30 mouse cellular contexts compared by ENCODE assay signal in the genomic region with DNA sequence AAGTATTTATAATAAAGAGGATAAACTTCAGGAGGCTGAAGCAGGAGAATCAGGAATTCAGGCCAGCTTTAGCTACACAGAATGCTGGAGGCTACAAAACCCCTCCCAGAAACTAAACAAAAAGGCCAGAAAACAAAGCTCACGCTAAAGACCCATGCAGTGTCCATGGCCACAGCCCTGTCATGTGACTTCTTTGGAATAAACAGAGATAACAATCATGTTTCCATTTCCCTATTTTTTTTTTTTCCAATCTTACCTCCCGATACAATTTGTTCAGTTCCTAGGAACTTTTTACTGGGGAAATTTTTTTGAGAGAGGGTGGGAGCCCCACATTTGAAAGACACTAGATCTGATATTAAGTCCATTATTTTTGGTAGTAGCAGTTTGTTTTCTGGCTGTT. TPM values are rescaled to one million over a fixed set of nuclear protein-coding genes. Genes with fewer than 3 reads are reported as not detected.
DNase-seq lines count a peak whose midpoint lies in the region; ATAC-seq and TF ChIP-seq lines count a peak whose summit lies in the region.
"Had no signal": no experiment of that assay in that cellular context is flagged by ENCODE, and none has a peak within 500 bp of the region (broad histone marks: within the 10 kb centered on the region; RNA-seq: fewer than 3 reads in every experiment).

No protein-coding gene starts in this region.

- no peaks in the 10 kb centered on the region for H3K27me3 ChIP-seq in kidney, embryonic 15.5 days
- H3K27me3 ChIP-seq in lung, postnatal 0 days (replicated peaks; ENCODE audit: insufficient read depth, low read length) = no peaks in the 10 kb centered on the region
- H3K27me3 ChIP-seq in intestine, embryonic 15.5 days (replicated peaks) = no peaks in the 10 kb centered on the region
- H3K27me3 ChIP-seq: CH12.LX; embryonic facial prominence, embryonic 12.5 days; hindbrain, embryonic 12.5 days; limb, embryonic 15.5 days; liver, embryonic 13.5 days; midbrain, embryonic 15.5 days; neural tube, embryonic 15.5 days; Patski; stomach, embryonic 15.5 days had no signal

- H3K36me3 ChIP-seq in kidney, embryonic 15.5 days = peaks cover 58% of the 10 kb centered on the region
- H3K36me3 ChIP-seq in lung, postnatal 0 days (ENCODE audit: insufficient read depth, low read length) = peaks cover 5% of the 10 kb centered on the region; the same call in 1 of the 2 replicates
- 0 out of 2 replicates have a peak, but pooled peaks cover 15% of the 10 kb centered on the region for H3K36me3 ChIP-seq in intestine, embryonic 15.5 days

- 70% methylated on average over 2 of the region's 2 CpGs for WGBS in kidney, embryonic 15.5 days
- WGBS in lung, postnatal 0 days = 47% methylated on average over 2 of the region's 2 CpGs
- 62% methylated on average over 2 of the region's 2 CpGs for WGBS in intestine, embryonic 15.5 days

- H3K9me3 ChIP-seq in kidney, embryonic 15.5 days (replicated peaks) = no peaks in the 10 kb centered on the region
- H3K9me3 ChIP-seq in lung, postnatal 0 days (ENCODE audit: low read length) = no peaks in the 10 kb centered on the region
- H3K9me3 ChIP-seq in intestine, embryonic 15.5 days = no peaks in the 10 kb centered on the region
- H3K9me3 ChIP-seq: embryonic facial prominence, embryonic 12.5 days; hindbrain, embryonic 12.5 days; limb, embryonic 10.5 days; limb, embryonic 15.5 days; liver, embryonic 13.5 days; midbrain, embryonic 10.5 days; midbrain, embryonic 15.5 days; neural tube, embryonic 15.5 days; stomach, embryonic 15.5 days had no signal

- no peak overlapping the region for H3K4me2 ChIP-seq in kidney, embryonic 15.5 days
- no peak overlapping the region for H3K4me2 ChIP-seq in lung, postnatal 0 days (replicated peaks; ENCODE audit: low read depth, low read length)
- no peak overlapping the region for H3K4me2 ChIP-seq in intestine, embryonic 15.5 days (replicated peaks)
- H3K4me2 ChIP-seq: embryonic facial prominence, embryonic 12.5 days; hindbrain, embryonic 12.5 days; limb, embryonic 15.5 days; liver, embryonic 13.5 days; midbrain, embryonic 15.5 days; neural tube, embryonic 15.5 days; stomach, embryonic 15.5 days had no signal

- H3K9ac ChIP-seq in kidney, embryonic 15.5 days = no peak overlapping the region
- H3K9ac ChIP-seq in lung, postnatal 0 days (replicated peaks; ENCODE audit: low read depth) = no peak overlapping the region
- H3K9ac ChIP-seq in intestine, embryonic 15.5 days = no peak overlapping the region
- H3K9ac ChIP-seq: embryonic facial prominence, embryonic 12.5 days; hindbrain, embryonic 12.5 days; limb, embryonic 15.5 days; liver, embryonic 13.5 days; midbrain, embryonic 15.5 days; neural tube, embryonic 15.5 days; stomach, embryonic 15.5 days had no signal

- ATAC-seq in kidney, embryonic 15.5 days (replicated peaks; ENCODE audit: low FRiP score) = no peak
- peak; percentile 84 for ATAC-seq in lung, postnatal 0 days
- no peak for ATAC-seq in intestine, embryonic 15.5 days
- ATAC-seq: forebrain, embryonic 14.5 days; hindbrain, postnatal 0 days; intestine, embryonic 16.5 days; midbrain, embryonic 15.5 days; Patski had no signal

- TF ChIP-seq CTCF in gastrocnemius, adult 2 months (IDR thresholded peaks at IDR 0.05) = no peak
- TF ChIP-seq CTCF in lung, postnatal 0 days (IDR thresholded peaks at IDR 0.05) = no peak

- peak; percentile 91 for TF ChIP-seq EP300 in lung, postnatal 0 days (IDR thresholded peaks at IDR 0.05)

- peak overlapping the region; percentile 79 for H3K27ac ChIP-seq in gastrocnemius, adult 2 months
- H3K27ac ChIP-seq in kidney, embryonic 15.5 days = 0 out of 2 replicates have a peak overlapping the region, but pooled peaks have one; percentile 27
- H3K27ac ChIP-seq in lung, postnatal 0 days (ENCODE audit: low read length) = no peak overlapping the region
- no peak overlapping the region for H3K27ac ChIP-seq in intestine, embryonic 15.5 days
- H3K27ac ChIP-seq: embryonic facial prominence, embryonic 12.5 days; hindbrain, embryonic 12.5 days; hindbrain, postnatal 0 days; limb, embryonic 10.5 days; limb, embryonic 15.5 days; liver, embryonic 13.5 days; midbrain, embryonic 10.5 days; midbrain, embryonic 15.5 days; neural tube, embryonic 15.5 days; stomach, embryonic 15.5 days had no signal

- intact Hi-C loops in gastrocnemius, adult 2 months (cut with DNase I) = no loop called here

- H3K4me1 ChIP-seq in kidney, embryonic 15.5 days = 0 out of 2 replicates have a peak, but pooled peaks cover 3% of the 10 kb centered on the region
- no peaks in the 10 kb centered on the region for H3K4me1 ChIP-seq in lung, postnatal 0 days (ENCODE audit: insufficient read depth, low read depth, low read length)
- no peaks in the 10 kb centered on the region for H3K4me1 ChIP-seq in intestine, embryonic 15.5 days (replicated peaks)
- H3K4me1 ChIP-seq: embryonic facial prominence, embryonic 12.5 days; hindbrain, embryonic 12.5 days; limb, embryonic 15.5 days; liver, embryonic 13.5 days; midbrain, embryonic 15.5 days; neural tube, embryonic 15.5 days; stomach, embryonic 15.5 days had no signal

- H3K4me3 ChIP-seq in gastrocnemius, adult 2 months = no peak overlapping the region
- H3K4me3 ChIP-seq in kidney, embryonic 15.5 days (replicated peaks) = no peak overlapping the region
- H3K4me3 ChIP-seq in lung, postnatal 0 days (ENCODE audit: low read depth, low read length) = no peak overlapping the region
- no peak overlapping the region for H3K4me3 ChIP-seq in intestine, embryonic 15.5 days (replicated peaks)
- H3K4me3 ChIP-seq: embryonic facial prominence, embryonic 12.5 days; hindbrain, embryonic 12.5 days; limb, embryonic 10.5 days; limb, embryonic 15.5 days; liver, embryonic 13.5 days; midbrain, embryonic 10.5 days; midbrain, embryonic 15.5 days; neural tube, embryonic 15.5 days; stomach, embryonic 15.5 days had no signal

- DNase-seq in gastrocnemius, adult 2 months = no peak
- DNase-seq in gastrocnemius, postnatal 25 days = no peak
- no peak for DNase-seq in kidney, adult 18-20 months
- DNase-seq in lung, postnatal 0 days (ENCODE audit: low spot score) = peak; percentile 43
- DNase-seq in lung, postnatal 4 days = no peak
- no peak for DNase-seq in urinary bladder, postnatal 25 days (ENCODE audit: low spot score)
- DNase-seq: adrenal gland, postnatal 14 days; cerebellum, adult 11-12 months; cerebellum, adult 9-11 months; embryo, embryonic 11 days; heart, postnatal 14 days; layer of hippocampus, adult 9-11 months; liver, embryonic 13.5 days; right cerebral cortex, postnatal 25 days had no signal

RNA-seq across cellular contexts. Expression of a gene that starts 17.4 kb away (rescaled TPM):
- total RNA-seq in gastrocnemius, adult 2 months (2021) = 10 to 100 TPM in 1 of 2 experiments, 1 to 10 TPM in 1; 9.1 to 38.9 TPM
- total RNA-seq in gastrocnemius, postnatal 25 days (2021) = 10 to 100 TPM; 16.1 to 17.4 TPM
- polyA plus RNA-seq in kidney, embryonic 15.5 days (2015; fragmentation: Nextera tagmentation; extraction: Ambion mirVana) = 12.6 and 14.0 TPM in 2 replicates
- polyA plus RNA-seq in lung, postnatal 0 days (2015; fragmentation: Nextera tagmentation; extraction: Ambion mirVana) = 65.3 and 74.1 TPM in 2 replicates
- 6.6 and 7.2 TPM in 2 replicates for polyA plus RNA-seq in intestine, embryonic 15.5 days (2015; fragmentation: Nextera tagmentation; extraction: Ambion mirVana)
- total RNA-seq: MEL had no signal

RNA-seq across cellular contexts. Expression of a gene that starts 31.2 kb away (rescaled TPM):
- 1 to 10 TPM; 2.8 to 4.8 TPM for total RNA-seq in gastrocnemius, adult 2 months (2021)
- 1 to 10 TPM; 2.0 to 3.7 TPM for total RNA-seq in gastrocnemius, postnatal 25 days (2021)
- polyA plus RNA-seq in kidney, embryonic 15.5 days (2015; fragmentation: Nextera tagmentation; extraction: Ambion mirVana) = 29.0 and 30.3 TPM in 2 replicates
- 5.7 and 6.1 TPM in 2 replicates for polyA plus RNA-seq in lung, postnatal 0 days (2015; fragmentation: Nextera tagmentation; extraction: Ambion mirVana)
- polyA plus RNA-seq in intestine, embryonic 15.5 days (2015; fragmentation: Nextera tagmentation; extraction: Ambion mirVana) = 21.5 and 24.3 TPM in 2 replicates

Comparison
In these comparisons a context has a peak if more than half of its experiments do, and no peak if none do; other contexts are left out.
1. H3K27ac ChIP-seq: peak in gastrocnemius, adult 2 months (single experiment) and kidney, embryonic 15.5 days (single experiment); none in lung, postnatal 0 days (single experiment) and intestine, embryonic 15.5 days (single experiment).